27 mouse cellular contexts compared by ENCODE assay signal in genomic region chr10:77643160-77643559, GRCm38 (mm10). TPM values are rescaled to one million over a fixed set of nuclear protein-coding genes. Genes with fewer than 3 reads are reported as not detected.
DNase-seq lines count a peak whose midpoint lies in the region; ATAC-seq and TF ChIP-seq lines count a peak whose summit lies in the region.
"Had no signal": no experiment of that assay in that cellular context is flagged by ENCODE, and none has a peak within 500 bp of the region (broad histone marks: within the 10 kb centered on the region; RNA-seq: fewer than 3 reads in every experiment).

No protein-coding gene starts in this region.

- no peak for TF ChIP-seq CTCF in kidney, adult 2 months (conservative IDR thresholded peaks at IDR 0.05; ENCODE audit: insufficient read depth, insufficient read length, low read depth, low read length)
- TF ChIP-seq CTCF in MEL (IDR thresholded peaks at IDR 0.05 in 2 of 3, conservative IDR thresholded peaks at IDR 0.05 in 1 of 3; ENCODE audit: control insufficient read depth in 1 of 3, insufficient read depth in 1 of 3, low read depth in 2 of 3, low read length in 3 of 3, poor library complexity in 1 of 3, severe bottlenecking in 1 of 3), result no peak

- H3K27me3 ChIP-seq in kidney, adult 2 months (replicated peaks; ENCODE audit: control insufficient read depth, insufficient read depth, low read length), result no peaks in the 10 kb centered on the region
- no peaks in the 10 kb centered on the region for H3K27me3 ChIP-seq in kidney, embryonic 16.5 days (ENCODE audit: insufficient read depth, low read length)
- no peaks in the 10 kb centered on the region for H3K27me3 ChIP-seq in midbrain, embryonic 11.5 days (ENCODE audit: control insufficient read depth, insufficient read depth, low read length)
- H3K27me3 ChIP-seq in midbrain, embryonic 15.5 days (replicated peaks), result no peaks in the 10 kb centered on the region
- no peaks in the 10 kb centered on the region for H3K27me3 ChIP-seq in MEL (ENCODE audit: control insufficient read depth in 1 of 2, insufficient read depth in 2 of 2, low read length in 2 of 2)
- H3K27me3 ChIP-seq: forebrain, embryonic 15.5 days; hindbrain, embryonic 12.5 days had no signal

- TF ChIP-seq POLR2A in kidney, adult 2 months (IDR thresholded peaks at IDR 0.05; ENCODE audit: low read depth, low read length), result no peak
- no peak for TF ChIP-seq POLR2A in MEL (IDR thresholded peaks at IDR 0.05; ENCODE audit: control insufficient read depth in 1 of 2, insufficient read depth in 1 of 2, low read depth in 1 of 2, low read length in 2 of 2, poor library complexity in 1 of 2)

- ATAC-seq in kidney, embryonic 16.5 days (ENCODE audit: low FRiP score, low TSS enrichment), result no peak
- ATAC-seq in midbrain, embryonic 11.5 days (ENCODE audit: low FRiP score), result no peak
- no peak for ATAC-seq in midbrain, embryonic 15.5 days (replicated peaks)
- ATAC-seq in granulocyte monocyte progenitor cell, adult 5-6 weeks (replicated peaks; ENCODE audit: poor library complexity, severe bottlenecking), result peak; percentile 36; the same call in 1 of the 2 replicates
- ATAC-seq: CD4-positive, CD25-positive, alpha-beta regulatory T cell, adult 4 months; forebrain, embryonic 15.5 days had no signal

- no peaks in the 10 kb centered on the region for H3K79me2 ChIP-seq in MEL (ENCODE audit: control insufficient read depth, insufficient read depth, low read length, poor library complexity)

- no peak for TF ChIP-seq RAD21 in MEL (IDR thresholded peaks at IDR 0.05; ENCODE audit: low read depth, low read length)

- WGBS in kidney, adult 2 months, result 53% methylated on average over 7 of the region's 7 CpGs
- WGBS in kidney, embryonic 16.5 days, result 69% methylated on average over 7 of the region's 7 CpGs
- WGBS in midbrain, embryonic 11.5 days, result 97% methylated on average over 7 of the region's 7 CpGs
- WGBS in midbrain, embryonic 15.5 days, result 86% methylated on average over 7 of the region's 7 CpGs

- H3K4me1 ChIP-seq in kidney, adult 2 months (ENCODE audit: control insufficient read depth, insufficient read depth, low read length), result no peaks in the 10 kb centered on the region
- no peaks in the 10 kb centered on the region for H3K4me1 ChIP-seq in kidney, embryonic 16.5 days (ENCODE audit: insufficient read depth, low read length)
- no peaks in the 10 kb centered on the region for H3K4me1 ChIP-seq in midbrain, embryonic 11.5 days (ENCODE audit: control insufficient read depth, insufficient read depth, low read length)
- 0 out of 2 replicates have a peak, but pooled peaks cover 5% of the 10 kb centered on the region for H3K4me1 ChIP-seq in midbrain, embryonic 15.5 days
- H3K4me1 ChIP-seq in MEL (ENCODE audit: control insufficient read depth in 1 of 2, insufficient read depth in 2 of 2, low read length in 2 of 2), result no peaks in the 10 kb centered on the region; a peak in 1 of 4 replicates

- H3K27ac ChIP-seq in kidney, adult 2 months (ENCODE audit: insufficient read depth, low read depth, low read length), result no peak overlapping the region
- H3K27ac ChIP-seq in kidney, embryonic 16.5 days (ENCODE audit: low read length), result no peak overlapping the region
- no peak overlapping the region for H3K27ac ChIP-seq in midbrain, embryonic 11.5 days (ENCODE audit: low read depth, low read length)
- H3K27ac ChIP-seq in midbrain, embryonic 15.5 days, result no peak overlapping the region
- no peak overlapping the region for H3K27ac ChIP-seq in MEL (ENCODE audit: control insufficient read depth, low read depth, low read length)
- H3K27ac ChIP-seq: forebrain, embryonic 15.5 days; heart, embryonic 10.5 days; hindbrain, embryonic 12.5 days had no signal

- no peak overlapping the region for H3K9ac ChIP-seq in kidney, embryonic 16.5 days (replicated peaks; ENCODE audit: low read length)
- no peak overlapping the region for H3K9ac ChIP-seq in midbrain, embryonic 11.5 days (ENCODE audit: low read length)
- H3K9ac ChIP-seq in midbrain, embryonic 15.5 days, result no peak overlapping the region
- H3K9ac ChIP-seq in MEL (ENCODE audit: control insufficient read depth, low read depth, low read length, poor library complexity, severe bottlenecking), result no peak overlapping the region
- H3K9ac ChIP-seq: forebrain, embryonic 15.5 days; hindbrain, embryonic 12.5 days had no signal

- H3K9me3 ChIP-seq in kidney, embryonic 16.5 days (ENCODE audit: low read length), result no peaks in the 10 kb centered on the region
- no peaks in the 10 kb centered on the region for H3K9me3 ChIP-seq in midbrain, embryonic 11.5 days (ENCODE audit: control insufficient read depth, low read length)
- no peaks in the 10 kb centered on the region for H3K9me3 ChIP-seq in midbrain, embryonic 15.5 days
- no peaks in the 10 kb centered on the region for H3K9me3 ChIP-seq in MEL (replicated peaks; ENCODE audit: insufficient read depth, low read length)
- H3K9me3 ChIP-seq: forebrain, embryonic 15.5 days; G1E; heart, embryonic 10.5 days; hindbrain, embryonic 12.5 days had no signal

- no peak overlapping the region for H3K4me2 ChIP-seq in kidney, embryonic 16.5 days (replicated peaks; ENCODE audit: low read depth, low read length)
- H3K4me2 ChIP-seq in midbrain, embryonic 11.5 days, result no peak overlapping the region
- no peak overlapping the region for H3K4me2 ChIP-seq in midbrain, embryonic 15.5 days
- H3K4me2 ChIP-seq: forebrain, embryonic 15.5 days; hindbrain, embryonic 12.5 days had no signal

- H3K4me3 ChIP-seq in kidney, adult 2 months (ENCODE audit: insufficient read depth, low read depth, low read length), result no peak overlapping the region
- H3K4me3 ChIP-seq in kidney, embryonic 16.5 days (ENCODE audit: low read length), result no peak overlapping the region
- no peak overlapping the region for H3K4me3 ChIP-seq in midbrain, embryonic 11.5 days (ENCODE audit: low read depth, low read length)
- no peak overlapping the region for H3K4me3 ChIP-seq in midbrain, embryonic 15.5 days
- no peak overlapping the region for H3K4me3 ChIP-seq in MEL (ENCODE audit: control insufficient read depth in 1 of 2, insufficient read depth in 1 of 2, low read depth in 2 of 2, low read length in 2 of 2)
- H3K4me3 ChIP-seq: forebrain, embryonic 15.5 days; heart, embryonic 10.5 days; hindbrain, embryonic 12.5 days had no signal

- peaks cover 2% of the 10 kb centered on the region; the same call in 1 of the 2 replicates for H3K36me3 ChIP-seq in kidney, adult 2 months (ENCODE audit: control insufficient read depth, insufficient read depth, low read length)
- H3K36me3 ChIP-seq in kidney, embryonic 16.5 days (ENCODE audit: insufficient read depth, low read length), result peaks cover 56% of the 10 kb centered on the region
- H3K36me3 ChIP-seq in midbrain, embryonic 11.5 days (ENCODE audit: control insufficient read depth, insufficient read depth, low read length), result peaks cover 32% of the 10 kb centered on the region
- peaks cover 29% of the 10 kb centered on the region; the same call in 1 of the 2 replicates for H3K36me3 ChIP-seq in midbrain, embryonic 15.5 days (replicated peaks)
- H3K36me3 ChIP-seq in MEL (ENCODE audit: control insufficient read depth in 1 of 2, insufficient read depth in 2 of 2, low read length in 2 of 2), result peaks cover 0 to 17% of the 10 kb centered on the region in 2 experiments; a peak in 2 of 4 replicates

- TF ChIP-seq EP300 in MEL (IDR thresholded peaks at IDR 0.05; ENCODE audit: low read depth in 1 of 2, low read length in 2 of 2), result 0 out of 4 replicates have a peak, but pooled peaks of 1 of the 2 experiments have one; percentile 21

- DNase-seq in kidney, adult 2 months, result peak; percentile 30
- peak; percentile 53 for DNase-seq in midbrain, embryonic 11.5 days (ENCODE audit: low spot score, missing footprints)
- no peak for DNase-seq in MEL (ENCODE audit: low read depth, low spot score)
- DNase-seq in cerebellum, adult 8-10 months, result no peak
- DNase-seq: adrenal gland, postnatal 10 days; B cell, adult 2 months; cerebellum, adult 11 months; cerebellum, adult 9-10 months; cerebellum, postnatal 25 days; gastrocnemius, postnatal 36 days; heart, adult 18-20 months; heart, postnatal 10 days; heart, postnatal 4 days had no signal

RNA-seq across cellular contexts. Expression of gene Ube2g2, which starts 21.1 kb away (rescaled TPM):
- polyA plus RNA-seq in kidney, adult 2 months (2012; rRNA removed), result 29.9 and 33.8 TPM in 2 replicates
- polyA plus RNA-seq in kidney, embryonic 16.5 days (2015; fragmentation: Nextera tagmentation; extraction: Ambion mirVana), result 78.8 and 90.2 TPM in 2 replicates
- polyA plus RNA-seq in midbrain, embryonic 11.5 days (2014; fragmentation: Nextera tagmentation; extraction: Ambion mirVana), result 42.8 and 47.6 TPM in 2 replicates
- 91.1 and 97.2 TPM in 2 replicates for polyA plus RNA-seq in midbrain, embryonic 15.5 days (2015; fragmentation: Nextera tagmentation; extraction: Ambion mirVana)
- 55.2 and 62.4 TPM in 2 replicates for total RNA-seq in MEL (2012; rRNA removed)
- polyA plus RNA-seq in MEL (2012; ENCODE audit: insufficient read depth in 1 of 2, insufficient read length in 2 of 2, low read depth in 1 of 2, low replicate concordance in 2 of 2, missing spikeins in 1 of 2), result 100 to 1,000 TPM in 1 of 2 experiments, not detected in 1; 112 TPM
- 39.6 and 42.0 TPM in 2 replicates for total RNA-seq in granulocyte monocyte progenitor cell, adult 5-6 weeks (2014; fragmentation: Nextera tagmentation)
- 29.5 and 53.3 TPM in 2 replicates for total RNA-seq in granulocyte monocyte progenitor cell, adult 5-6 weeks (2017)

RNA-seq across cellular contexts. Expression of gene Gm49325, which starts 37.2 kb away (rescaled TPM):
- polyA plus RNA-seq in kidney, adult 2 months (2012; rRNA removed), result not detected in 2 replicates
- 2.2 TPM in 1 of 2 replicates, not detected in the other for polyA plus RNA-seq in kidney, embryonic 16.5 days (2015; fragmentation: Nextera tagmentation; extraction: Ambion mirVana)
- polyA plus RNA-seq in midbrain, embryonic 11.5 days (2014; fragmentation: Nextera tagmentation; extraction: Ambion mirVana), result 2.4 TPM in 1 of 2 replicates, not detected in the other
- polyA plus RNA-seq in midbrain, embryonic 15.5 days (2015; fragmentation: Nextera tagmentation; extraction: Ambion mirVana), result 2.5 TPM in 1 of 2 replicates, not detected in the other
- total RNA-seq in MEL (2012; rRNA removed), result 3.5 and 3.7 TPM in 2 replicates
- polyA plus RNA-seq in MEL (2012; ENCODE audit: insufficient read depth in 1 of 2, insufficient read length in 2 of 2, low read depth in 1 of 2, low replicate concordance in 2 of 2, missing spikeins in 1 of 2), result 1 to 10 TPM in 1 of 2 experiments, not detected in 1; 1.0 TPM
- total RNA-seq in granulocyte monocyte progenitor cell, adult 5-6 weeks (2014; fragmentation: Nextera tagmentation), result not detected in 2 replicates
- 1.6 TPM in 1 of 2 replicates, not detected in the other for total RNA-seq in granulocyte monocyte progenitor cell, adult 5-6 weeks (2017)
- total RNA-seq: G1E had no signal
- polyA plus RNA-seq: brain, embryonic 14.5 days; forebrain, embryonic 11.5 days; G1E; heart, embryonic 14.5 days had no signal

RNA-seq across cellular contexts. Expression of gene Sumo3, which starts 37.3 kb away (rescaled TPM):
- 241 and 269 TPM in 2 replicates for polyA plus RNA-seq in kidney, adult 2 months (2012; rRNA removed)
- 365 and 369 TPM in 2 replicates for polyA plus RNA-seq in kidney, embryonic 16.5 days (2015; fragmentation: Nextera tagmentation; extraction: Ambion mirVana)
- 338 and 353 TPM in 2 replicates for polyA plus RNA-seq in midbrain, embryonic 11.5 days (2014; fragmentation: Nextera tagmentation; extraction: Ambion mirVana)
- polyA plus RNA-seq in midbrain, embryonic 15.5 days (2015; fragmentation: Nextera tagmentation; extraction: Ambion mirVana), result 308 and 325 TPM in 2 replicates
- total RNA-seq in MEL (2012; rRNA removed), result 145 and 151 TPM in 2 replicates
- 100 to 1,000 TPM in 1 of 2 experiments, not detected in 1; 342 TPM for polyA plus RNA-seq in MEL (2012; ENCODE audit: insufficient read depth in 1 of 2, insufficient read length in 2 of 2, low read depth in 1 of 2, low replicate concordance in 2 of 2, missing spikeins in 1 of 2)
- 60.0 and 78.8 TPM in 2 replicates for total RNA-seq in granulocyte monocyte progenitor cell, adult 5-6 weeks (2014; fragmentation: Nextera tagmentation)
- 197 and 205 TPM in 2 replicates for total RNA-seq in granulocyte monocyte progenitor cell, adult 5-6 weeks (2017)

RNA-seq across cellular contexts. Expression of gene Tspear, which starts 43.2 kb away (rescaled TPM):
- 0.86 and 1.2 TPM in 2 replicates for polyA plus RNA-seq in kidney, adult 2 months (2012; rRNA removed)
- 0.26 and 0.71 TPM in 2 replicates for polyA plus RNA-seq in kidney, embryonic 16.5 days (2015; fragmentation: Nextera tagmentation; extraction: Ambion mirVana)
- polyA plus RNA-seq in midbrain, embryonic 11.5 days (2014; fragmentation: Nextera tagmentation; extraction: Ambion mirVana), result 0.72 and 1.2 TPM in 2 replicates
- polyA plus RNA-seq in midbrain, embryonic 15.5 days (2015; fragmentation: Nextera tagmentation; extraction: Ambion mirVana), result 1.5 and 1.7 TPM in 2 replicates
- total RNA-seq in MEL (2012; rRNA removed), result 1.2 and 1.8 TPM in 2 replicates
- polyA plus RNA-seq in MEL (2012; ENCODE audit: insufficient read depth in 1 of 2, insufficient read length in 2 of 2, low read depth in 1 of 2, low replicate concordance in 2 of 2, missing spikeins in 1 of 2), result 1 to 10 TPM in 1 of 2 experiments, not detected in 1; 3.8 TPM
- 0.90 TPM in 1 of 2 replicates, not detected in the other for total RNA-seq in granulocyte monocyte progenitor cell, adult 5-6 weeks (2014; fragmentation: Nextera tagmentation)
- 0.05 TPM in 1 of 2 replicates, not detected in the other for total RNA-seq in granulocyte monocyte progenitor cell, adult 5-6 weeks (2017)
- total RNA-seq: G1E; gastrocnemius, adult 8-10 months; gastrocnemius, postnatal 36 days; heart, adult 18-20 months; heart, postnatal 10 days; heart, postnatal 4 days had no signal
- polyA plus RNA-seq: G1E had no signal

RNA-seq across cellular contexts. Expression of gene Gm19402, which starts 47.4 kb away (rescaled TPM):
- polyA plus RNA-seq in kidney, adult 2 months (2012; rRNA removed), result not detected in 2 replicates
- not detected in 2 replicates for polyA plus RNA-seq in kidney, embryonic 16.5 days (2015; fragmentation: Nextera tagmentation; extraction: Ambion mirVana)
- not detected in 2 replicates for polyA plus RNA-seq in midbrain, embryonic 11.5 days (2014; fragmentation: Nextera tagmentation; extraction: Ambion mirVana)
- not detected in 2 replicates for polyA plus RNA-seq in midbrain, embryonic 15.5 days (2015; fragmentation: Nextera tagmentation; extraction: Ambion mirVana)
- total RNA-seq in MEL (2012; rRNA removed), result not detected in 2 replicates
- not detected for polyA plus RNA-seq in MEL (2012; ENCODE audit: insufficient read depth in 1 of 2, insufficient read length in 2 of 2, low read depth in 1 of 2, low replicate concordance in 2 of 2, missing spikeins in 1 of 2)
- not detected in 2 replicates for total RNA-seq in granulocyte monocyte progenitor cell, adult 5-6 weeks (2014; fragmentation: Nextera tagmentation)
- not detected in 2 replicates for total RNA-seq in granulocyte monocyte progenitor cell, adult 5-6 weeks (2017)
- total RNA-seq: adrenal gland, postnatal 10 days; adrenal gland, postnatal 4 days; G1E; gastrocnemius, adult 8-10 months; gastrocnemius, postnatal 36 days; heart, adult 18-20 months; heart, postnatal 10 days; heart, postnatal 4 days had no signal
- polyA plus RNA-seq: brain, embryonic 14.5 days; CD4-positive, CD25-positive, alpha-beta regulatory T cell, adult 4 months; embryonic facial prominence, embryonic 11.5 days; forebrain, embryonic 11.5 days; forebrain, embryonic 15.5 days; G1E; heart, embryonic 10.5 days; heart, embryonic 14.5 days; hindbrain, embryonic 12.5 days had no signal

Comparison
In these comparisons a context has a peak if more than half of its experiments do, and no peak if none do; other contexts are left out.
1. DNase-seq: peak in kidney, adult 2 months (single experiment) and midbrain, embryonic 11.5 days (single experiment); none in MEL (single experiment) and cerebellum, adult 8-10 months (single experiment).